In genomic region chr8:105606189-105607023, GRCm38 (mm10) we compare ENCODE assay signal across 8 mouse cellular contexts. TPM values are rescaled to one million over a fixed set of nuclear protein-coding genes. Genes with fewer than 3 reads are reported as not detected.
DNase-seq lines count a peak whose midpoint lies in the region; ATAC-seq and TF ChIP-seq lines count a peak whose summit lies in the region.

No protein-coding gene starts in this region.

- ATAC-seq in forebrain, embryonic 15.5 days (replicated peaks), result peak; percentile 68
- peak; percentile 70 for ATAC-seq in neural tube, embryonic 15.5 days (ENCODE audit: low FRiP score)

- H3K4me3 ChIP-seq in ES-Bruce4 (ENCODE audit: low read depth, low read length), result peak overlapping the region; percentile 91
- H3K4me3 ChIP-seq in forebrain, embryonic 15.5 days, result peak overlapping the region; percentile 90
- H3K4me3 ChIP-seq in layer of hippocampus, adult 2 months, result peak overlapping the region; percentile 93
- H3K4me3 ChIP-seq in lung, adult 2 months (replicated peaks; ENCODE audit: extremely low read depth, low read depth, low read length), result peak overlapping the region; percentile 85
- peak overlapping the region; percentile 67 for H3K4me3 ChIP-seq in neural tube, embryonic 15.5 days (replicated peaks)

- peak; percentile 82 for DNase-seq in cerebellum, adult 11-12 months
- DNase-seq in heart, postnatal 25 days (ENCODE audit: low spot score), result peak; percentile 88
- DNase-seq in layer of hippocampus, adult 2 months (ENCODE audit: low spot score in 2 of 2), result peak; percentile 82 to 87
- DNase-seq in lung, adult 2 months, result peak; percentile 83
- DNase-seq in thymus, adult 18-20 months, result peak; percentile 77 to 86

- TF ChIP-seq POLR2A in ES-Bruce4 (IDR thresholded peaks at IDR 0.05; ENCODE audit: insufficient read depth, low read length), result no peak
- peak; percentile 99 for TF ChIP-seq POLR2A in lung, adult 2 months (IDR thresholded peaks at IDR 0.05; ENCODE audit: borderline replicate concordance, extremely low read depth, low read depth, low read length)

- no peaks in the 10 kb centered on the region for H3K9me3 ChIP-seq in ES-Bruce4 (replicated peaks; ENCODE audit: control insufficient read depth, insufficient read depth, low read length, poor library complexity, severe bottlenecking)
- no peaks in the 10 kb centered on the region for H3K9me3 ChIP-seq in forebrain, embryonic 15.5 days
- no peaks in the 10 kb centered on the region for H3K9me3 ChIP-seq in neural tube, embryonic 15.5 days (replicated peaks)

- WGBS in forebrain, embryonic 15.5 days, result 2% methylated on average over 30 of the region's 30 CpGs
- WGBS in lung, adult 2 months, result 1% methylated on average over 30 of the region's 30 CpGs
- 1% methylated on average over 30 of the region's 30 CpGs for WGBS in neural tube, embryonic 15.5 days

- intact Hi-C loops in heart, postnatal 25 days (cut with DNase I), result no loop called here

- no peak for TF ChIP-seq EP300 in ES-Bruce4 (IDR thresholded peaks at IDR 0.05; ENCODE audit: insufficient read depth, low read depth, low read length)

- H3K4me1 ChIP-seq in ES-Bruce4 (ENCODE audit: control insufficient read depth, insufficient read depth, low read length), result peaks cover 4% of the 10 kb centered on the region
- peaks cover 28% of the 10 kb centered on the region for H3K4me1 ChIP-seq in forebrain, embryonic 15.5 days
- peaks cover 12% of the 10 kb centered on the region for H3K4me1 ChIP-seq in lung, adult 2 months (ENCODE audit: control insufficient read depth, insufficient read depth, low read length)
- H3K4me1 ChIP-seq in neural tube, embryonic 15.5 days, result peaks cover 33% of the 10 kb centered on the region

- peak overlapping the region; percentile 87 for H3K9ac ChIP-seq in ES-Bruce4 (ENCODE audit: low read depth, poor library complexity, severe bottlenecking)
- peak overlapping the region; percentile 89 for H3K9ac ChIP-seq in forebrain, embryonic 15.5 days (replicated peaks)
- H3K9ac ChIP-seq in neural tube, embryonic 15.5 days (replicated peaks), result peak overlapping the region; percentile 88

- TF ChIP-seq CTCF in ES-Bruce4 (IDR thresholded peaks at IDR 0.05; ENCODE audit: low read depth, low read length), result no peak
- TF ChIP-seq CTCF in layer of hippocampus, adult 2 months (conservative IDR thresholded peaks at IDR 0.05), result no peak
- no peak for TF ChIP-seq CTCF in lung, adult 2 months (IDR thresholded peaks at IDR 0.05; ENCODE audit: insufficient read depth, low read length)

- no peak overlapping the region for H3K27ac ChIP-seq in ES-Bruce4 (ENCODE audit: insufficient read depth, low read length)
- peak overlapping the region; percentile 92 for H3K27ac ChIP-seq in forebrain, embryonic 15.5 days (replicated peaks)
- peak overlapping the region; percentile 96 for H3K27ac ChIP-seq in layer of hippocampus, adult 2 months
- H3K27ac ChIP-seq in neural tube, embryonic 15.5 days (replicated peaks), result peak overlapping the region; percentile 91

- H3K36me3 ChIP-seq in ES-Bruce4 (ENCODE audit: control insufficient read depth, insufficient read depth, low read length, poor library complexity, severe bottlenecking), result no peaks in the 10 kb centered on the region
- no peaks in the 10 kb centered on the region for H3K36me3 ChIP-seq in forebrain, embryonic 15.5 days
- no peaks in the 10 kb centered on the region for H3K36me3 ChIP-seq in neural tube, embryonic 15.5 days

- H3K4me2 ChIP-seq in forebrain, embryonic 15.5 days (replicated peaks), result peak overlapping the region; percentile 93
- peak overlapping the region; percentile 87 for H3K4me2 ChIP-seq in neural tube, embryonic 15.5 days

- no peaks in the 10 kb centered on the region for H3K27me3 ChIP-seq in ES-Bruce4 (ENCODE audit: control insufficient read depth, insufficient read depth, low read length, poor library complexity, severe bottlenecking)
- no peaks in the 10 kb centered on the region for H3K27me3 ChIP-seq in forebrain, embryonic 15.5 days
- H3K27me3 ChIP-seq in neural tube, embryonic 15.5 days (replicated peaks), result peaks cover 2% of the 10 kb centered on the region; the same call in 1 of the 2 replicates

RNA-seq across cellular contexts. Expression of gene Ripor1, which starts 1.4 kb away (rescaled TPM):
- 26.5 and 27.5 TPM in 2 replicates for polyA plus RNA-seq in ES-Bruce4 (2011; ENCODE audit: insufficient read depth, insufficient read length, low read depth, missing spikeins)
- 26.5 and 29.0 TPM in 2 replicates for polyA plus RNA-seq in forebrain, embryonic 15.5 days (2015; fragmentation: Nextera tagmentation; extraction: Ambion mirVana)
- 10 to 100 TPM; 41.7 to 50.9 TPM for total RNA-seq in heart, postnatal 25 days (2021)
- 10 to 100 TPM; 88.7 to 94.8 TPM for total RNA-seq in layer of hippocampus, adult 2 months (2021)
- polyA plus RNA-seq in lung, adult 2 months (2012; rRNA removed), result 71.7 and 74.9 TPM in 2 replicates
- polyA plus RNA-seq in neural tube, embryonic 15.5 days (2015; fragmentation: Nextera tagmentation; extraction: Ambion mirVana), result 34.0 and 37.4 TPM in 2 replicates

RNA-seq across cellular contexts. Expression of gene Ctcf, which starts 30.0 kb away (rescaled TPM):
- 105 and 123 TPM in 2 replicates for polyA plus RNA-seq in ES-Bruce4 (2011; ENCODE audit: insufficient read depth, insufficient read length, low read depth, missing spikeins)
- polyA plus RNA-seq in forebrain, embryonic 15.5 days (2015; fragmentation: Nextera tagmentation; extraction: Ambion mirVana), result 150 and 152 TPM in 2 replicates
- total RNA-seq in heart, postnatal 25 days (2021), result 10 to 100 TPM; 36.4 to 43.6 TPM
- total RNA-seq in layer of hippocampus, adult 2 months (2021), result 10 to 100 TPM; 70.4 to 82.6 TPM
- polyA plus RNA-seq in lung, adult 2 months (2012; rRNA removed), result 17.2 and 17.9 TPM in 2 replicates
- 87.0 and 113 TPM in 2 replicates for polyA plus RNA-seq in neural tube, embryonic 15.5 days (2015; fragmentation: Nextera tagmentation; extraction: Ambion mirVana)

RNA-seq across cellular contexts. Expression of gene Agrp, which starts 30.8 kb away (rescaled TPM):
- polyA plus RNA-seq in ES-Bruce4 (2011; ENCODE audit: insufficient read depth, insufficient read length, low read depth, missing spikeins), result not detected in 2 replicates
- 0.47 and 0.69 TPM in 2 replicates for polyA plus RNA-seq in forebrain, embryonic 15.5 days (2015; fragmentation: Nextera tagmentation; extraction: Ambion mirVana)
- not detected for total RNA-seq in heart, postnatal 25 days (2021)
- not detected for total RNA-seq in layer of hippocampus, adult 2 months (2021)
- 1.7 TPM in 2 replicates for polyA plus RNA-seq in lung, adult 2 months (2012; rRNA removed)
- polyA plus RNA-seq in neural tube, embryonic 15.5 days (2015; fragmentation: Nextera tagmentation; extraction: Ambion mirVana), result 1.2 and 1.9 TPM in 2 replicates

RNA-seq across cellular contexts. Expression of gene Atp6v0d1, which starts 40.6 kb away (rescaled TPM):
- polyA plus RNA-seq in ES-Bruce4 (2011; ENCODE audit: insufficient read depth, insufficient read length, low read depth, missing spikeins), result 78.4 and 86.5 TPM in 2 replicates
- 184 and 193 TPM in 2 replicates for polyA plus RNA-seq in forebrain, embryonic 15.5 days (2015; fragmentation: Nextera tagmentation; extraction: Ambion mirVana)
- 10 to 100 TPM; 45.7 to 53.2 TPM for total RNA-seq in heart, postnatal 25 days (2021)
- total RNA-seq in layer of hippocampus, adult 2 months (2021), result 100 to 1,000 TPM; 278 to 305 TPM
- polyA plus RNA-seq in lung, adult 2 months (2012; rRNA removed), result 101 and 121 TPM in 2 replicates
- polyA plus RNA-seq in neural tube, embryonic 15.5 days (2015; fragmentation: Nextera tagmentation; extraction: Ambion mirVana), result 219 and 243 TPM in 2 replicates
